Mouse (Mus musculus): ENCODE measurements at regions not wholly inside any gene's neighbourhood (a gene's known extent, or its start where the extent isn't known, plus 50 kb on each side); places are given as distances from the start of the nearest gene placed in this dataset.

DNA sequence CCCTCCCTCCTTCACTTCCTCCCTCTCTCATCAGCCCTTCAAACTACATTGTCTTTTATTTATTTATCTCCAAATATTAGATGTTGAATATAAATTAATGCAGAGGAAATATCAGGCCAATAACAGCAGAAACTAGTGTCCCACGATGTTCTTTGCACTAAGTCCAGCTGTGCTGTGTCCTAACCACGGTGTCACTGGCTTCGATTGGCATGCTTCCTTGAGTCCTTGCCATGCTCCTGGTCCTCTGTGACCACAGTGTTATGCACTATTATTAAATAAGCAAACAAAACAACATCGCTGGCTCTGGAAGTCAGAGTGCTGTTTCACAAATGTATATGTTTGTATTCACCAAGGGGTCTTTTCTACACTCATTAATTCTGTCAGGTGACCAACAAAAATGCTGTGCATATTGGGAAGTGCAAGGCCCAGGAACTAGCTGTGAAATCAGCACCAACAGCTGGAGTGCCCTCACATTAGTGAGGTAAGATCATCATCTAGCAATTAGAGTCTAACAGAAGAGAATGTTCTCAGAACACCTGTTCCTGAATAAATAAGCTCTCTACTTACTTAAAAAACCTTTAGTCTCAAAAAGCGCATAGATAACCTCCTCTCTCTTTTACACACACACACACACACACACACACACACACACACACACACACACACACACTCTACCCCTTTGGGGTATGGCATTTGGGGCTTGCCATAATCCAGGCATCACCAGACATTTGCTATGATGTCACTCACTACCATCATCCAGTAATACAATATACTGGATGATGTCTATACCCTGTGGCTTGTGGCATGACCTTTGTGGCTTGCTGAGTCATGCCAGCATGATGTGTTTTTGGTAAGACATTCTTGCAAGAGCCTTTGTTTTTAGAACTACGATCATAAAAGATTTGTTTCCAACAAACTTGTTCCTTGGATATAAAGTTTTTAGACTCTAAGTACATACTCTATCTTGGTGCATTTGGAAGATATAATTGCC, 81.9 kb upstream of the Rgs2 start:
- no peak overlapping the region for H3K9ac ChIP-seq (ENCODE audit: control insufficient read depth, low read depth, low read length, poor library complexity, severe bottlenecking)
- H3K27me3 ChIP-seq (ENCODE audit: control insufficient read depth in 1 of 2, insufficient read depth in 2 of 2, low read length in 2 of 2), result no peaks in the 10 kb centered on the region
- H3K9me3 ChIP-seq (replicated peaks; ENCODE audit: insufficient read depth, low read length), result no peaks in the 10 kb centered on the region
- no peak overlapping the region for H3K27ac ChIP-seq (ENCODE audit: control insufficient read depth, low read depth, low read length)
- H3K4me3 ChIP-seq (ENCODE audit: control insufficient read depth in 1 of 2, insufficient read depth in 1 of 2, low read depth in 2 of 2, low read length in 2 of 2), result no peak overlapping the region
- DNase-seq (ENCODE audit: low read depth, low spot score), result peak; percentile 23
- H3K36me3 ChIP-seq (ENCODE audit: control insufficient read depth in 1 of 2, insufficient read depth in 2 of 2, low read length in 2 of 2), result no peaks in the 10 kb centered on the region
- TF ChIP-seq ETS1 (IDR thresholded peaks at IDR 0.05; ENCODE audit: low read depth, low read length), result peak; percentile 23; the same call in 1 of the 2 replicates
- TF ChIP-seq TAL1 (IDR thresholded peaks at IDR 0.05; ENCODE audit: low read length), result no peak
- no peak for TF ChIP-seq CTCF (IDR thresholded peaks at IDR 0.05 in 2 of 3, conservative IDR thresholded peaks at IDR 0.05 in 1 of 3; ENCODE audit: control insufficient read depth in 1 of 3, insufficient read depth in 1 of 3, low read depth in 2 of 3, low read length in 3 of 3, poor library complexity in 1 of 3, severe bottlenecking in 1 of 3)
- TF ChIP-seq USF1 (IDR thresholded peaks at IDR 0.05; ENCODE audit: low read depth, low read length), result no peak
- no peak for TF ChIP-seq UBTF (IDR thresholded peaks at IDR 0.05; ENCODE audit: borderline replicate concordance, insufficient read depth, low read depth, low read length)
- no peaks in the 10 kb centered on the region for H3K4me1 ChIP-seq (ENCODE audit: control insufficient read depth in 1 of 2, insufficient read depth in 2 of 2, low read length in 2 of 2)
- no peaks in the 10 kb centered on the region for H3K79me2 ChIP-seq (ENCODE audit: control insufficient read depth, insufficient read depth, low read length, poor library complexity)

- Histone ChIP-seq H3K27ac (ENCODE audit: control insufficient read depth, low read depth, low read length) (no peak overlapping the region), H3K27me3 (ENCODE audit: control insufficient read depth in 1 of 2, insufficient read depth in 2 of 2, low read length in 2 of 2) (no peaks in the 10 kb centered on the region), H3K4me1 (ENCODE audit: control insufficient read depth in 1 of 2, insufficient read depth in 2 of 2, low read length in 2 of 2) (peaks cover 0 to 4% of the 10 kb centered on the region in 2 experiments; a peak in 2 of 4 replicates), H3K79me2 (ENCODE audit: control insufficient read depth, insufficient read depth, low read length, poor library complexity) (no peaks in the 10 kb centered on the region), H3K4me3 (ENCODE audit: control insufficient read depth in 1 of 2, insufficient read depth in 1 of 2, low read depth in 2 of 2, low read length in 2 of 2) (no peak overlapping the region), H3K9me3 (replicated peaks; ENCODE audit: insufficient read depth, low read length) (no peaks in the 10 kb centered on the region), H3K36me3 (ENCODE audit: control insufficient read depth in 1 of 2, insufficient read depth in 2 of 2, low read length in 2 of 2) (peaks cover 0 to 11% of the 10 kb centered on the region in 2 experiments; a peak in 2 of 4 replicates), H3K9ac (ENCODE audit: control insufficient read depth, low read depth, low read length, poor library complexity, severe bottlenecking) (no peak overlapping the region)
- DNase-seq (ENCODE audit: low read depth, low spot score), result no peak
- TF ChIP-seq MAZ (IDR thresholded peaks at IDR 0.05; ENCODE audit: low read depth, low read length) (no peak), MYB (IDR thresholded peaks at IDR 0.05; ENCODE audit: low read depth, low read length) (no peak), ELF1 (IDR thresholded peaks at IDR 0.05; ENCODE audit: low read depth, low read length) (no peak), UBTF (IDR thresholded peaks at IDR 0.05; ENCODE audit: borderline replicate concordance, insufficient read depth, low read depth, low read length) (no peak), EP300 (IDR thresholded peaks at IDR 0.05; ENCODE audit: low read depth in 1 of 2, low read length in 2 of 2) (no peak), TCF12 (IDR thresholded peaks at IDR 0.05; ENCODE audit: low read depth, low read length) (no peak), CHD1 (IDR thresholded peaks at IDR 0.05; ENCODE audit: low read depth, low read length) (no peak), USF1 (IDR thresholded peaks at IDR 0.05; ENCODE audit: low read depth, low read length) (no peak)
These were observed 75.0 kb upstream of the Rgs2 start for GRCm38 (mm10) chr1:144078972-144079371.

GRCm38 (mm10) chr1:144078446-144078845, 74.5 kb upstream of the Rgs2 start:
- Histone ChIP-seq H3K36me3 (ENCODE audit: control insufficient read depth in 1 of 2, insufficient read depth in 2 of 2, low read length in 2 of 2) (peaks cover 0 to 11% of the 10 kb centered on the region in 2 experiments; a peak in 2 of 4 replicates), H3K9ac (ENCODE audit: control insufficient read depth, low read depth, low read length, poor library complexity, severe bottlenecking) (no peak overlapping the region), H3K4me1 (ENCODE audit: control insufficient read depth in 1 of 2, insufficient read depth in 2 of 2, low read length in 2 of 2) (peaks cover 0 to 4% of the 10 kb centered on the region in 2 experiments; a peak in 2 of 4 replicates), H3K4me3 (ENCODE audit: control insufficient read depth in 1 of 2, insufficient read depth in 1 of 2, low read depth in 2 of 2, low read length in 2 of 2) (no peak overlapping the region), H3K9me3 (replicated peaks; ENCODE audit: insufficient read depth, low read length) (no peaks in the 10 kb centered on the region), H3K79me2 (ENCODE audit: control insufficient read depth, insufficient read depth, low read length, poor library complexity) (no peaks in the 10 kb centered on the region), H3K27me3 (ENCODE audit: control insufficient read depth in 1 of 2, insufficient read depth in 2 of 2, low read length in 2 of 2) (no peaks in the 10 kb centered on the region), H3K27ac (ENCODE audit: control insufficient read depth, low read depth, low read length) (no peak overlapping the region)
- DNase-seq (ENCODE audit: low read depth, low spot score), result no peak
- TF ChIP-seq KAT2A (conservative IDR thresholded peaks at IDR 0.05; ENCODE audit: low read depth, low read length) (no peak), MEF2A (IDR thresholded peaks at IDR 0.05; ENCODE audit: extremely low read depth, insufficient replicate concordance, low read depth, low read length, poor library complexity, severe bottlenecking) (no peak), EP300 (IDR thresholded peaks at IDR 0.05; ENCODE audit: low read depth in 1 of 2, low read length in 2 of 2) (no peak), ZKSCAN1 (IDR thresholded peaks at IDR 0.05; ENCODE audit: low read depth, low read length) (no peak), CHD1 (IDR thresholded peaks at IDR 0.05; ENCODE audit: low read depth, low read length) (no peak), CTCF (IDR thresholded peaks at IDR 0.05 in 2 of 3, conservative IDR thresholded peaks at IDR 0.05 in 1 of 3; ENCODE audit: control insufficient read depth in 1 of 3, insufficient read depth in 1 of 3, low read depth in 2 of 3, low read length in 3 of 3, poor library complexity in 1 of 3, severe bottlenecking in 1 of 3) (no peak), NRF1 (IDR thresholded peaks at IDR 0.05; ENCODE audit: insufficient read depth, low read depth, low read length, poor library complexity, severe bottlenecking) (no peak), POLR2A (IDR thresholded peaks at IDR 0.05; ENCODE audit: control insufficient read depth in 1 of 2, insufficient read depth in 1 of 2, low read depth in 1 of 2, low read length in 2 of 2, poor library complexity in 1 of 2) (no peak), CHD2 (IDR thresholded peaks at IDR 0.05; ENCODE audit: low read length) (no peak), SIN3A (IDR thresholded peaks at IDR 0.05; ENCODE audit: low read length) (no peak), ZMIZ1 (IDR thresholded peaks at IDR 0.05; ENCODE audit: low read depth, low read length) (no peak), MAZ (IDR thresholded peaks at IDR 0.05; ENCODE audit: low read depth, low read length) (no peak)
